Mouse (Mus musculus) gastrocnemius, postnatal 14 days (tissue): ENCODE data around the gene AL732309.1. TPM values are rescaled to one million over a fixed set of nuclear protein-coding genes. Genes with fewer than 3 reads are reported as not detected.

Source experiments
- DNase-seq: peaks from one replicate; pipeline ENCODE4 v3.0.0; 2021; ENCODE audit warnings: mixed read lengths
- intact Hi-C: fragments of 180-260 bp; cut with DNase I; formaldehyde crosslinking; loops from one replicate; pipeline ENCODE4 v1.15.1; 2025; ENCODE audit warnings: low total_unique reads
- total RNA-seq, 2 experiments: library from RNA; stranded (reverse); gene quantifications; 2 replicates each; pipeline ENCODE4 v1.2.3; 2021

AL732309.1 gene
- total RNA-seq, 2 experiments from 2014 or later, result 1.5 TPM; not detected in 1

- DNase-seq, result no peak
- intact Hi-C loops, result loop anchor here (10.0 kb wide), 1 partner anchor 49 kb away; the partner anchor contains the start of genes AL732309.1, Cysrt1 and Rnf208
Measured at GRCm38 (mm10) chr2:25195211-25196156, 51.2 kb downstream of the AL732309.1 start.

Other genes starting within 250 kb of the AL732309.1 start
- gene Nsmf, start 192.5 kb downstream of the AL732309.1 start, total RNA-seq, result 10 to 100 TPM; 16.7 to 19.5 TPM
- not detected for gene Entpd8, start 166.6 kb downstream of the AL732309.1 start, total RNA-seq
- gene Noxa1, start 151.7 kb downstream of the AL732309.1 start, total RNA-seq, result not detected
- 10 to 100 TPM; 11.3 to 13.6 TPM for gene Nrarp, start 66.1 kb downstream of the AL732309.1 start, total RNA-seq
- 1 to 10 TPM; 1.9 TPM for gene Tor4a, start 50.0 kb downstream of the AL732309.1 start, total RNA-seq
- gene Nelfb, start 35.4 kb downstream of the AL732309.1 start, total RNA-seq, result 10 to 100 TPM; 24.1 to 26.1 TPM
- not detected for gene Stpg3, start 32.2 kb downstream of the AL732309.1 start, total RNA-seq
- gene Fam166a, start 28.1 kb downstream of the AL732309.1 start, total RNA-seq, result not detected
- gene Tubb4b, start 22.2 kb downstream of the AL732309.1 start, total RNA-seq, result 100 to 1,000 TPM; 291 to 431 TPM
- not detected for gene Slc34a3, start 12.5 kb downstream of the AL732309.1 start, total RNA-seq
- gene Rnf224, start 10.1 kb downstream of the AL732309.1 start, total RNA-seq, result not detected
- 1 to 10 TPM in 1 of 2 experiments, under 1 TPM in 1; 0.66 to 1.4 TPM for gene Rnf208, start 4.6 kb downstream of the AL732309.1 start, total RNA-seq
- not detected for gene Cysrt1, start 4.4 kb downstream of the AL732309.1 start, total RNA-seq
- 10 to 100 TPM; 13.5 to 13.6 TPM for gene Tmem203, start 8.6 kb upstream of the AL732309.1 start, total RNA-seq
- 1 to 10 TPM; 2.8 to 5.0 TPM for gene Tprn, start 15.8 kb upstream of the AL732309.1 start, total RNA-seq
- gene Ssna1, start 25.6 kb upstream of the AL732309.1 start, total RNA-seq, result 10 to 100 TPM; 28.9 to 34.2 TPM
- gene Anapc2, start 25.6 kb upstream of the AL732309.1 start, total RNA-seq, result 10 to 100 TPM; 29.7 to 31.0 TPM
- gene Tmem210, start 41.3 kb upstream of the AL732309.1 start, total RNA-seq, result not detected
- not detected for gene Lrrc26, start 43.1 kb upstream of the AL732309.1 start, total RNA-seq
- gene Grin1, start 72.3 kb upstream of the AL732309.1 start, total RNA-seq, result under 1 TPM in 1 of 2 experiments, not detected in 1; 0.22 TPM
- 10 to 100 TPM; 16.7 to 17.0 TPM for gene Man1b1, start 85.5 kb upstream of the AL732309.1 start, total RNA-seq
- gene Dpp7, start 109.5 kb upstream of the AL732309.1 start, total RNA-seq, result 1 to 10 TPM; 6.0 to 6.6 TPM
- gene Uap1l1, start 118.8 kb upstream of the AL732309.1 start, total RNA-seq, result 1 to 10 TPM; 5.2 to 5.8 TPM
- gene Sapcd2, start 125.5 kb upstream of the AL732309.1 start, total RNA-seq, result 1 to 10 TPM; 1.2 to 1.6 TPM
- gene Entpd2, start 149.0 kb upstream of the AL732309.1 start, total RNA-seq, result 10 to 100 TPM; 19.0 to 25.2 TPM
- 10 to 100 TPM; 24.0 to 28.1 TPM for gene Npdc1, start 152.5 kb upstream of the AL732309.1 start, total RNA-seq
- not detected for gene Fut7, start 176.4 kb upstream of the AL732309.1 start, total RNA-seq
- gene Abca2, start 181.8 kb upstream of the AL732309.1 start, total RNA-seq, result 10 to 100 TPM in 1 of 2 experiments, 1 to 10 TPM in 1; 9.2 to 11.6 TPM
- not detected for gene Clic3, start 210.0 kb upstream of the AL732309.1 start, total RNA-seq
- 10 to 100 TPM; 15.7 to 18.9 TPM for gene Paxx, start 214.2 kb upstream of the AL732309.1 start, total RNA-seq
- 1 to 10 TPM; 1.3 to 1.4 TPM for gene Ptgds, start 223.2 kb upstream of the AL732309.1 start, total RNA-seq
- not detected for gene Lcn12, start 247.0 kb upstream of the AL732309.1 start, total RNA-seq